Comparison of ENCODE assay signal across 8 mouse cellular contexts in the genomic region with DNA sequence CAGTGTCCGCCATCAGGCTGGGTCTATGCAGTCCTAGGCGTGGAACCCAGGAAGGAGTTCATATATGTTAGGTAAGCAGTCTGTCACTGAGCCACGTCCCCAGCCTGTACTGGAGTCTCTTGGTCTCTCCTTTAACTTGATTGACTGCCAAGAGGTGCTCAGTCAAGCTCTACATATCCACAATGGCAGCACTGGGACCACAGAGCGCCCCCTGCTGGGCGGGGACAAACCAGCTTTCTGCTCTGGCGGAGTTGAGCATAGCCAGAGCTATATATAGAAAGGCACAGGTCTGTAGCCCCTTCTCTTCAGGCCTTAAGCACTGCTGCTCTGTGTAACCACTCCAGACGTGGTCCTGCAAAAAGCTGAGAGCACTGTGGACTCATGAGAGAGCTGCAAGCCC. TPM values are rescaled to one million over a fixed set of nuclear protein-coding genes. Genes with fewer than 3 reads are reported as not detected.
DNase-seq lines count a peak whose midpoint lies in the region; ATAC-seq lines count a peak whose summit lies in the region.

No protein-coding gene starts in this region.

- intact Hi-C loops in heart, postnatal 14 days (cut with DNase I): no loop called here

- peak; percentile 68 for ATAC-seq in megakaryocyte progenitor cell, adult 5-6 weeks (replicated peaks; ENCODE audit: poor library complexity)

- peak; percentile 55 to 65 for DNase-seq in heart, postnatal 14 days
- DNase-seq in heart, adult 8-10 months (ENCODE audit: low spot score): no peak
- DNase-seq in A20 (ENCODE audit: low read depth, low spot score) (peak; percentile 57), adipocyte (ENCODE audit: low spot score) (peak; percentile 20)
- peak; percentile 75 for DNase-seq in kidney, adult 18-20 months
- DNase-seq in ovary, postnatal 10 days (ENCODE audit: low spot score): no peak
- no peak for DNase-seq in urinary bladder, postnatal 14 days (ENCODE audit: low spot score)

RNA-seq across cellular contexts. Expression of a gene that starts 25.7 kb away (rescaled TPM):
- under 1 TPM; 0.27 to 0.31 TPM for total RNA-seq in heart, postnatal 14 days (2021)
- under 1 TPM in 3 of 4 experiments, not detected in 1; 0.13 to 0.43 (median 0.41) TPM for total RNA-seq in heart, adult 8-10 months (2022)
- total RNA-seq in megakaryocyte progenitor cell, adult 5-6 weeks (2015): 0.02 TPM in 1 of 2 replicates, not detected in the other
- not detected in 2 replicates for total RNA-seq in megakaryocyte progenitor cell, adult 5-6 weeks (2017)

Comparison
In these comparisons a context has a peak if more than half of its experiments do, and no peak if none do; other contexts are left out.
1. DNase-seq: peak in heart, postnatal 14 days (2 of 2), A20 (single experiment), adipocyte (single experiment) and kidney, adult 18-20 months (single experiment); none in heart, adult 8-10 months (single experiment), ovary, postnatal 10 days (single experiment) and urinary bladder, postnatal 14 days (single experiment).